Mouse (Mus musculus) liver, embryonic 11.5 days (tissue): ENCODE results near the gene Klri1. TPM values are rescaled to one million over a fixed set of nuclear protein-coding genes. Genes with fewer than 3 reads are reported as not detected.

ENCODE experiments used
- ATAC-seq: fragments of 200-750 bp; cut with Nextera tagmentation; replicated peaks from 2 replicates; pipeline ENCODE4 v1.8.0; 2017; ENCODE audit warnings: moderate number of reproducible peaks, mild to moderate bottlenecking, moderate TSS enrichment, moderate library complexity; ENCODE audit not compliant: low FRiP score
- DNase-seq: peaks from one replicate; pipeline ENCODE4 v3.0.0-alpha.2; 2017; ENCODE audit warnings: low spot score
- H3K27ac ChIP-seq: fragments of 300-500 bp; sonication (generic); 2 replicates; pipeline ENCODE4 v1.5.1; 2014; ENCODE audit warnings: mild to moderate bottlenecking, low read depth, low read length, control low read depth
- H3K27me3 ChIP-seq: fragments of 300-500 bp; sonication (generic); replicated peaks from 2 replicates; pipeline ENCODE4 v1.6.1; 2014; ENCODE audit warnings: low read length, mixed read lengths; ENCODE audit not compliant: control insufficient read depth, insufficient read depth
- H3K36me3 ChIP-seq: fragments of 300-500 bp; sonication (generic); 2 replicates; pipeline ENCODE4 v1.6.1; 2014; ENCODE audit warnings: mild to moderate bottlenecking, low read length, moderate library complexity, mixed read lengths; ENCODE audit not compliant: control insufficient read depth, insufficient read depth
- H3K4me1 ChIP-seq: fragments of 300-500 bp; sonication (generic); replicated peaks from 2 replicates; pipeline ENCODE4 v1.6.1; 2014; ENCODE audit warnings: low read length, mixed read lengths; ENCODE audit not compliant: control insufficient read depth, insufficient read depth
- H3K4me2 ChIP-seq: fragments of 300-500 bp; sonication (generic); 2 replicates; pipeline ENCODE4 v1.6.1; 2014; ENCODE audit warnings: mild to moderate bottlenecking, control low read depth, moderate library complexity
- H3K4me3 ChIP-seq: fragments of 300-500 bp; sonication (generic); 2 replicates; pipeline ENCODE4 v1.5.1; 2014; ENCODE audit warnings: low read depth, low read length, control low read depth
- H3K9ac ChIP-seq: fragments of 300-500 bp; sonication (generic); 2 replicates; pipeline ENCODE4 v1.6.1; 2014; ENCODE audit warnings: low read depth, low read length, control low read depth
- H3K9me3 ChIP-seq: fragments of 300-500 bp; sonication (generic); 2 replicates; pipeline ENCODE4 v1.6.1; 2016; ENCODE audit warnings: low read length, inconsistent platforms, mixed read lengths; ENCODE audit not compliant: control insufficient read depth
- WGBS: fragments of 180-500 bp; shearing (Covaris S2); extraction: QIAGEN DNeasy Blood & Tissue Kit; methylation state at CpG from one replicate; pipeline ENCODE4 v1.1.7; 2014; 5-methylcytosine and 5-hydroxymethylcytosine counted together
- polyA plus RNA-seq: library from polyadenylated mRNA; unstranded; fragments of >200 nt; fragmentation: Nextera tagmentation; extraction: Ambion mirVana; gene quantifications from 2 replicates; pipeline ENCODE4 v1.2.1, GENCODE M21; 2014

The Klri1 gene
- polyA plus RNA-seq: not detected in 2 replicates

DNA sequence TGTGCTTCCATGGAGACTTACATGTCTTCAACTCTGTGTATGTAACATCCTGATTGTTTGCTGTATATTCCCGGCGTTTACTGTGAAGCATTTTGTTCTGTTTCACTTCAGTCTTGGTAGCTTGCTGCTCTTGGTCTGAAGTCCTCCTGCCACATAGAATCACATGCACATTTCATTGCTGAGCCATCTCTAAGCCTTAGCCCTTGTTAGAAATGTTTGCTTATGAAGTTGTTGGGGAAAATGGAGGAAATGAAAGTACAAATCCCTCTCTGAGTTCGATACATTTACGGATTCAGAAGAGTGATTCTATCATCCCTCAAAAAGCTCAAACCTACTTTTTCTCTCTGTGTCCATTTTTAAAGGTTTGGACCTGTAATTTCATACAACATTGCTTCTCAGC, at the start of gene Klri1:
Gene Klri1, minus strand, starts transcription at position 101 of the 400 bp plus-strand sequence.
- no peaks in the 10 kb centered on the region for H3K27me3 ChIP-seq
- no peak within 1 kb of the TSS for H3K27ac ChIP-seq
- H3K9ac ChIP-seq: no peak within 1 kb of the TSS
- DNase-seq (no peak), ATAC-seq (no peak)
- H3K36me3 ChIP-seq: no peaks in the 10 kb centered on the region
- WGBS: 80% methylated on average over 4 of the region's 4 CpGs
- no peak within 1 kb of the TSS for H3K4me2 ChIP-seq
- no peak within 1 kb of the TSS for H3K4me3 ChIP-seq
- no peaks in the 10 kb centered on the region for H3K9me3 ChIP-seq
- H3K4me1 ChIP-seq: no peaks in the 10 kb centered on the region

DNA sequence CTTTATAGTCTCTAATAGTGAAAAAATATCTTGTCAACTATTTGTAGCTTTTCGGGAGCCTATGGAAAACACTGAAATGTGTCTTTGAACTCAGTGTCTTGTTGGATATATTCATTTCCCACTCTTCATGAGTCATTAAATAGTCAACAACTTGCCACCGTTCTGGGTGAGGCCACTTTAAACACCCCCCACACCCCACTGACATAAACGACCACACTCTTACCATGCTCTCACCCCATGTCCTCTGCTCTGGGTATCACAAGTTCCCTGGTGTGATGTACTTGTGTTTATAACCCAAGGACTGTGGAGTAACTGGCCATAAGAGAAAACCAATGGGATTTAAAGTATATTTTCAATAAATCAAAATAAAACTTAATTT, 30.7 kb upstream of the Klri1 start:
- 79% methylated on average over 3 of the region's 3 CpGs for WGBS
- H3K4me1 ChIP-seq: no peaks in the 10 kb centered on the region
- DNase-seq (no peak), ATAC-seq (no peak)
- H3K4me3 ChIP-seq: no peak overlapping the region
- H3K27ac ChIP-seq: no peak overlapping the region
- H3K27me3 ChIP-seq: no peaks in the 10 kb centered on the region
- no peaks in the 10 kb centered on the region for H3K36me3 ChIP-seq
- no peak overlapping the region for H3K9ac ChIP-seq
- H3K4me2 ChIP-seq: no peak overlapping the region
- no peaks in the 10 kb centered on the region for H3K9me3 ChIP-seq

GRCm38 (mm10) chr6:129747016-129747653, 30.2 kb upstream of the Klri1 start:
- 71% methylated on average over 4 of the region's 4 CpGs for WGBS

GRCm38 (mm10) chr6:129746151-129746550, 29.2 kb upstream of the Klri1 start:
- Histone ChIP-seq H3K9ac (no peak overlapping the region), H3K4me3 (no peak overlapping the region), H3K9me3 (no peaks in the 10 kb centered on the region), H3K27ac (no peak overlapping the region), H3K4me2 (no peak overlapping the region), H3K4me1 (no peaks in the 10 kb centered on the region), H3K27me3 (no peaks in the 10 kb centered on the region), H3K36me3 (no peaks in the 10 kb centered on the region)
- 59% methylated on average over 3 of the region's 3 CpGs for WGBS
- DNase-seq: no peak
- ATAC-seq: peak; percentile 49; the same call in 1 of the 2 replicates

More at GRCm38 (mm10) chr6:129747016-129747653, 30.2 kb upstream of the Klri1 start:
- DNase-seq: no peak
- Histone ChIP-seq H3K9me3 (no peaks in the 10 kb centered on the region), H3K27ac (no peak overlapping the region), H3K27me3 (no peaks in the 10 kb centered on the region), H3K4me3 (no peak overlapping the region), H3K4me1 (no peaks in the 10 kb centered on the region), H3K4me2 (no peak overlapping the region), H3K9ac (no peak overlapping the region), H3K36me3 (no peaks in the 10 kb centered on the region)
- ATAC-seq: no peak

- DNase-seq: no peak
- 60% methylated on average over 2 of the region's 2 CpGs for WGBS
Measured at GRCm38 (mm10) chr6:129740069-129740721, 23.3 kb upstream of the Klri1 start, which contains the start of gene Klri2. TSS of gene Klri2 (minus strand) at chr6:129740484.

GRCm38 (mm10) chr6:129736414-129736813, 19.5 kb upstream of the Klri1 start:
- Histone ChIP-seq H3K36me3 (no peaks in the 10 kb centered on the region), H3K9ac (no peak overlapping the region), H3K27me3 (no peaks in the 10 kb centered on the region), H3K4me3 (no peak overlapping the region), H3K27ac (no peak overlapping the region), H3K4me1 (no peaks in the 10 kb centered on the region), H3K4me2 (no peak overlapping the region), H3K9me3 (no peaks in the 10 kb centered on the region)
- ATAC-seq (no peak), DNase-seq (no peak)

More at GRCm38 (mm10) chr6:129740069-129740721, 23.3 kb upstream of the Klri1 start, which contains the start of gene Klri2:
- H3K9ac ChIP-seq: no peak within 1 kb of the TSS
- H3K27ac ChIP-seq: no peak within 1 kb of the TSS
- H3K36me3 ChIP-seq: no peaks in the 10 kb centered on the region
- no peaks in the 10 kb centered on the region for H3K4me1 ChIP-seq
- H3K9me3 ChIP-seq: no peaks in the 10 kb centered on the region
- H3K4me2 ChIP-seq: no peak within 1 kb of the TSS
- ATAC-seq: no peak
- H3K27me3 ChIP-seq: no peaks in the 10 kb centered on the region
- H3K4me3 ChIP-seq: no peak within 1 kb of the TSS

- no peaks in the 10 kb centered on the region for H3K36me3 ChIP-seq
- DNase-seq (no peak), ATAC-seq (no peak)
- H3K9me3 ChIP-seq: no peaks in the 10 kb centered on the region
- H3K9ac ChIP-seq: no peak overlapping the region
- H3K27me3 ChIP-seq: no peaks in the 10 kb centered on the region
- WGBS: 86% methylated on average over 1 of the region's 1 CpGs
- H3K4me1 ChIP-seq: no peaks in the 10 kb centered on the region
- no peak overlapping the region for H3K4me2 ChIP-seq
- no peak overlapping the region for H3K27ac ChIP-seq
- no peak overlapping the region for H3K4me3 ChIP-seq
Measured at GRCm38 (mm10) chr6:129727237-129727636, 10.3 kb upstream of the Klri1 start.

DNA sequence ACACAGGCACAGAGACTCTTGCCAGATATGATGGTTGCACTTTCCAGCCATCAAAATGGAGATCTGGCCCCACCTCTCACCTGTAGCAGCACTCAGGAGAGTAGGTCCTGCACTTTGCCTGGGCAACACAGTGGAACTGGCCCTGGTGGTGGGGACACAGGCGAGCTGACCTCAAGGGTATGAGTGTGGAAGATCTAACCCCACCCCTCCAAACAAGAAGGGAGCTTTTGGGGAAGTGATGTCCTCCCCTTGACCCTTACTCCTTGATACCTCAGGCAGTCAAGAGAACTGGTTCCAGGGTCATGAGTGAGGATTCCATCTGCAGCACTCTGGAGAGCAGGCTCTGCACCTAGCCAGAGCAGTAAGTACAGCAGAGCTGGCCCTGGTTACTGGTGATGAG, 4.5 kb upstream of the Klri1 start:
- 55% methylated on average over 1 of the region's 1 CpGs for WGBS
- H3K36me3 ChIP-seq: no peaks in the 10 kb centered on the region
- H3K27me3 ChIP-seq: no peaks in the 10 kb centered on the region
- no peak overlapping the region for H3K4me2 ChIP-seq
- DNase-seq (no peak), ATAC-seq (no peak)
- H3K4me1 ChIP-seq: no peaks in the 10 kb centered on the region
- no peaks in the 10 kb centered on the region for H3K9me3 ChIP-seq
- H3K27ac ChIP-seq: no peak overlapping the region
- no peak overlapping the region for H3K4me3 ChIP-seq
- H3K9ac ChIP-seq: no peak overlapping the region

DNA sequence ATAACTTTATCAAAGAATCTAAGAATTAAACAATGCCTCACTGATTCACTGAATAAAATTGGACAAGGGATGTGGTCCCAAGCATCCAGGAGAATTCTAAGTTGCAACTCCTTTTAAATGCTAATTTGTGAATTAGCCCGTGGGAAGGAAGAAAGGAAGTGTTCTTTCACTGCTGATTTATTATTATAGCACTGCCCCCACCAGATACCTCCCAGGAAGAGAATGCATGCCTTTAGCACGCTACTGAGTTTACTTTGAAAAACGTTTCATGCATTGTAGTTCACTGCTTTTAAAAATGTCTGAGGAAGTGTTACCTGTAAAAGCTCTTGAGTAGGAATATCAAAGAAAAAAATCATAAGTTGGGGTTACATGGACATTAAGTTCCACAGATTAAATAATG, 3.6 kb upstream of the Klri1 start:
- H3K27ac ChIP-seq: no peak overlapping the region

More for the DNA sequence above, 3.6 kb upstream of the Klri1 start:
- ATAC-seq (no peak), DNase-seq (no peak)
- Histone ChIP-seq H3K4me1 (no peaks in the 10 kb centered on the region), H3K36me3 (no peaks in the 10 kb centered on the region), H3K4me2 (no peak overlapping the region), H3K4me3 (no peak overlapping the region), H3K9me3 (no peaks in the 10 kb centered on the region), H3K27me3 (no peaks in the 10 kb centered on the region), H3K9ac (no peak overlapping the region)
- 32% methylated on average over 3 of the region's 3 CpGs for WGBS
